Mouse (Mus musculus): ENCODE measurements around the gene Kcnj16. TPM values are rescaled to one million over a fixed set of nuclear protein-coding genes. Genes with fewer than 3 reads are reported as not detected.

Kcnj16 gene
- total RNA-seq (2012; rRNA removed) (not detected in 2 replicates), total RNA-seq (2014; rRNA removed) (not detected in 2 replicates), polyA plus RNA-seq (2012; ENCODE audit: insufficient read length, low read depth) (not detected in 2 replicates)

- no peaks in the 10 kb centered on the region for H3K79me2 ChIP-seq (replicated peaks; ENCODE audit: control insufficient read depth, extremely low read depth, insufficient read depth, poor library complexity, severe bottlenecking)
- no peak within 1 kb of the TSS for H3K4me3 ChIP-seq (replicated peaks in 1 of 3; ENCODE audit: low read depth in 2 of 3, low read length in 2 of 3, poor library complexity in 1 of 3)
- H3K27ac ChIP-seq (ENCODE audit: insufficient read depth, low read depth): no peak within 1 kb of the TSS
- H3K27me3 ChIP-seq (replicated peaks): no peaks in the 10 kb centered on the region
- H3K4me2 ChIP-seq (ENCODE audit: insufficient read depth, low read depth, poor library complexity, severe bottlenecking): no peak within 1 kb of the TSS
- H3K9ac ChIP-seq (ENCODE audit: insufficient read depth, low read depth): no peak within 1 kb of the TSS
- TF ChIP-seq ZNF384 (IDR thresholded peaks at IDR 0.05; ENCODE audit: low read depth, low read length) (no peak), ZC3H11A (IDR thresholded peaks at IDR 0.05; ENCODE audit: low read depth, low read length) (no peak), GABPA (IDR thresholded peaks at IDR 0.05; ENCODE audit: insufficient replicate concordance, low read depth, low read length) (no peak), MAFK (IDR thresholded peaks at IDR 0.05; ENCODE audit: insufficient replicate concordance, low read length) (no peak), POLR2AphosphoS2 (IDR thresholded peaks at IDR 0.05; ENCODE audit: low read depth, low read length) (no peak), JUN (IDR thresholded peaks at IDR 0.05; ENCODE audit: insufficient read depth, low read depth, low read length) (no peak), TCF12 (IDR thresholded peaks at IDR 0.05; ENCODE audit: low read depth, low read length) (no peak)
- no peak for DNase-seq (ENCODE audit: extremely low read depth)
- H3K4me1 ChIP-seq (ENCODE audit: control insufficient read depth in 1 of 2, insufficient read depth in 2 of 2): peaks cover 0 to 7% of the 10 kb centered on the region in 2 experiments; a peak in 2 of 4 replicates
- in situ Hi-C loops (cut with MboI; ENCODE audit: low pct_ligation_motif_present, low pct_unique_long_range_greater_than_20kb, low sequenced_read_pairs) (no loop called here), dilution Hi-C loops (cut with MboI; ENCODE audit: extremely low pct_ligation_motif_present, extremely low pct_unique_long_range_greater_than_20kb, low sequenced_read_pairs) (no loop called here)
- no peaks in the 10 kb centered on the region for H3K36me3 ChIP-seq (replicated peaks in 1 of 2; ENCODE audit: control insufficient read depth in 1 of 2, insufficient read depth in 1 of 2, low read length in 1 of 2)
- H3K9me3 ChIP-seq (replicated peaks; ENCODE audit: low read length): no peaks in the 10 kb centered on the region
Measured at GRCm38 (mm10) chr11:110967762-110968135, at the start of gene Kcnj16. TSS of gene Kcnj16 (plus strand) at chr11:110968033.

- Histone ChIP-seq H3K36me3 (replicated peaks in 1 of 2; ENCODE audit: control insufficient read depth in 1 of 2, insufficient read depth in 1 of 2, low read length in 1 of 2) (no peaks in the 10 kb centered on the region), H3K4me3 (replicated peaks in 1 of 3; ENCODE audit: low read depth in 2 of 3, low read length in 2 of 3, poor library complexity in 1 of 3) (no peak overlapping the region), H3K4me1 (ENCODE audit: control insufficient read depth in 1 of 2, insufficient read depth in 2 of 2) (no peaks in the 10 kb centered on the region), H3K9ac (ENCODE audit: insufficient read depth, low read depth) (no peak overlapping the region), H3K79me2 (replicated peaks; ENCODE audit: control insufficient read depth, extremely low read depth, insufficient read depth, poor library complexity, severe bottlenecking) (no peaks in the 10 kb centered on the region), H3K4me2 (ENCODE audit: insufficient read depth, low read depth, poor library complexity, severe bottlenecking) (no peak overlapping the region), H3K27ac (ENCODE audit: insufficient read depth, low read depth) (no peak overlapping the region), H3K9me3 (replicated peaks; ENCODE audit: low read length) (no peaks in the 10 kb centered on the region), H3K27me3 (replicated peaks) (no peaks in the 10 kb centered on the region)
- TF ChIP-seq POLR2AphosphoS2 (IDR thresholded peaks at IDR 0.05; ENCODE audit: low read depth, low read length) (no peak), CHD1 (IDR thresholded peaks at IDR 0.05; ENCODE audit: low read depth, low read length) (no peak), JUND (conservative IDR thresholded peaks at IDR 0.05; ENCODE audit: low read depth, low read length) (no peak), ZNF384 (IDR thresholded peaks at IDR 0.05; ENCODE audit: low read depth, low read length) (no peak), MXI1 (IDR thresholded peaks at IDR 0.05; ENCODE audit: low read depth, low read length) (no peak), UBTF (IDR thresholded peaks at IDR 0.05; ENCODE audit: low read depth, low read length) (no peak)
- in situ Hi-C loops (cut with MboI; ENCODE audit: low pct_ligation_motif_present, low pct_unique_long_range_greater_than_20kb, low sequenced_read_pairs): no loop called here
- dilution Hi-C loops (cut with MboI; ENCODE audit: extremely low pct_ligation_motif_present, extremely low pct_unique_long_range_greater_than_20kb, low sequenced_read_pairs): no loop called here
- DNase-seq (ENCODE audit: extremely low read depth): no peak
Measured at GRCm38 (mm10) chr11:110918808-110919465, 48.9 kb upstream of the Kcnj16 start.

- H3K4me2 ChIP-seq (ENCODE audit: insufficient read depth, low read depth, poor library complexity, severe bottlenecking): no peak overlapping the region
- no peaks in the 10 kb centered on the region for H3K79me2 ChIP-seq (replicated peaks; ENCODE audit: control insufficient read depth, extremely low read depth, insufficient read depth, poor library complexity, severe bottlenecking)
- H3K27ac ChIP-seq (ENCODE audit: insufficient read depth, low read depth): no peak overlapping the region
- no peaks in the 10 kb centered on the region for H3K9me3 ChIP-seq (replicated peaks; ENCODE audit: low read length)
- in situ Hi-C loops (cut with MboI; ENCODE audit: low pct_ligation_motif_present, low pct_unique_long_range_greater_than_20kb, low sequenced_read_pairs): no loop called here
- DNase-seq (ENCODE audit: extremely low read depth): no peak
- H3K9ac ChIP-seq (ENCODE audit: insufficient read depth, low read depth): no peak overlapping the region
- H3K36me3 ChIP-seq (replicated peaks in 1 of 2; ENCODE audit: control insufficient read depth in 1 of 2, insufficient read depth in 1 of 2, low read length in 1 of 2): no peaks in the 10 kb centered on the region
- H3K4me1 ChIP-seq (ENCODE audit: control insufficient read depth in 1 of 2, insufficient read depth in 2 of 2): no peaks in the 10 kb centered on the region
- dilution Hi-C loops (cut with MboI; ENCODE audit: extremely low pct_ligation_motif_present, extremely low pct_unique_long_range_greater_than_20kb, low sequenced_read_pairs): no loop called here
- H3K4me3 ChIP-seq (replicated peaks in 1 of 3; ENCODE audit: low read depth in 2 of 3, low read length in 2 of 3, poor library complexity in 1 of 3): no peak overlapping the region
- no peaks in the 10 kb centered on the region for H3K27me3 ChIP-seq (replicated peaks)
- TF ChIP-seq ZC3H11A (IDR thresholded peaks at IDR 0.05; ENCODE audit: low read depth, low read length): no peak
- TF ChIP-seq ZMIZ1 (IDR thresholded peaks at IDR 0.05; ENCODE audit: low read depth, low read length): no peak
- no peak for TF ChIP-seq JUND (conservative IDR thresholded peaks at IDR 0.05; ENCODE audit: low read depth, low read length)
- no peak for TF ChIP-seq BHLHE40 (IDR thresholded peaks at IDR 0.05; ENCODE audit: low read depth, low read length)
- TF ChIP-seq POLR2AphosphoS2 (IDR thresholded peaks at IDR 0.05; ENCODE audit: low read depth, low read length): no peak
- TF ChIP-seq ZKSCAN1 (IDR thresholded peaks at IDR 0.05; ENCODE audit: borderline replicate concordance, low read depth, low read length): no peak
- no peak for TF ChIP-seq GABPA (IDR thresholded peaks at IDR 0.05; ENCODE audit: insufficient replicate concordance, low read depth, low read length)
- no peak for TF ChIP-seq UBTF (IDR thresholded peaks at IDR 0.05; ENCODE audit: low read depth, low read length)
- TF ChIP-seq NELFE (IDR thresholded peaks at IDR 0.05; ENCODE audit: low read depth, low read length): no peak
- no peak for TF ChIP-seq IRF4 (IDR thresholded peaks at IDR 0.05; ENCODE audit: low read depth, low read length)
- TF ChIP-seq TCF12 (IDR thresholded peaks at IDR 0.05; ENCODE audit: low read depth, low read length): no peak
- no peak for TF ChIP-seq MEF2A (IDR thresholded peaks at IDR 0.05; ENCODE audit: borderline replicate concordance, low read depth, low read length)
- no peak for TF ChIP-seq MAZ (IDR thresholded peaks at IDR 0.05; ENCODE audit: low read depth, low read length)
- TF ChIP-seq USF2 (conservative IDR thresholded peaks at IDR 0.05; ENCODE audit: low read depth, low read length): no peak
- no peak for TF ChIP-seq E2F4 (IDR thresholded peaks at IDR 0.05; ENCODE audit: insufficient replicate concordance, low read depth, low read length)
- no peak for TF ChIP-seq ELF1 (IDR thresholded peaks at IDR 0.05; ENCODE audit: low read depth, low read length)
- TF ChIP-seq RAD21 (IDR thresholded peaks at IDR 0.05; ENCODE audit: low read depth, low read length): no peak
- no peak for TF ChIP-seq TBP (conservative IDR thresholded peaks at IDR 0.05; ENCODE audit: low read depth, low read length)
Measured at GRCm38 (mm10) chr11:110935699-110936098, 32.1 kb upstream of the Kcnj16 start.

All from CH12.LX (cell line).